Mouse (Mus musculus) right cerebral cortex, postnatal 14 days (tissue): ENCODE measurements around the gene Ubox5.
A peak's percentile ranks its signal among the peaks of the same experiment; 100 is the strongest.
"Not testable (repeated sequence)": the region's sequence is repeated elsewhere in the genome, so short reads cannot be mapped to it uniquely, and the experiment has no call there.

ENCODE experiments used
- DNase-seq: peaks from one replicate; pipeline ENCODE4 v3.0.0; 2022

Ubox5 gene

DNA sequence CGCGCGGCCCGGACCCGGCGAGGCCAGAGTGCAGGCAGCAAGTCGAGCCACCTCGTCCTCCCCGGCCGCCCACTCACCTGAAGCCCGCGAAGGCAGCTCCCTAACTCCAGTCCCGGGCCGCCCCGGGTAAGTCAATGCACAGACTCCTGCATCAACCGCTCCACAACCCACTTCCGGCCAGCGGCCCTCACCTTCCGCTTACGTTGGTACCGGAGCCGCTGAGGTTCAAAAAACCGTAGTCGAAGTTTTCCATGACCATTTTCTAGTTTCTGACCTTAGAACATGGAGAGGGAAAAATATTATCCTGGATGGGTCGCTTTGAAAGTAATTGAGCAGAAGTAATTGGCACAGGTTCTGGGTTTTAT is at the start of gene Ubox5, which contains the start of gene Fastkd5:
Gene Ubox5, minus strand, starts transcription at position 200 of the 365 bp plus-strand sequence.
Gene Fastkd5, minus strand, starts transcription at position 189 of the 365 bp plus-strand sequence.
- peak; percentile 93 for DNase-seq

GRCm38 (mm10) chr2:130679154-130679553 is 49.3 kb upstream of the Ubox5 start:
- DNase-seq: no peak

DNA sequence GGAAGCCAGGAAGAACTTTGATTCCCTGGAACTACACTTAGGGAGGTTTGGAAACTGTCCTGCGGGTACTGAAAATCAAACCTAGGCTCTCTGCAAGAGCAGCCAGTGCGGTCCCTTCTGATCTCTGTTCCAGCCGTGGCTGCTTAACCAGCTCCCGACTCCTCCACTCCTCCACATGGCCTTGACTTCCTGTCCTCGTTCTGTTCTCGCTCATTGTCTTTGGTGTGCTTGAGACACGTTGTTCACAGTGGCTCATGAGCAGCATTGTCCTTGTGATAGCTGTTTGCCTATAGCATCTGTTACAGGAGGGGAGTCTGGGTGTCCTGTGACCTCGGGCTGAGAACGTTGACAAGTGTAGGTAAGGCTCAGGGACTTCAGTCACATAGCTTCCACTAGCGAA is 47.4 kb upstream of the Ubox5 start:
- DNase-seq: no peak

GRCm38 (mm10) chr2:130667559-130667958 is 37.7 kb upstream of the Ubox5 start, which contains the start of gene Itpa:
Gene Itpa, plus strand, starts transcription at chr2:130667610.
- DNase-seq: peak; percentile 82

DNA sequence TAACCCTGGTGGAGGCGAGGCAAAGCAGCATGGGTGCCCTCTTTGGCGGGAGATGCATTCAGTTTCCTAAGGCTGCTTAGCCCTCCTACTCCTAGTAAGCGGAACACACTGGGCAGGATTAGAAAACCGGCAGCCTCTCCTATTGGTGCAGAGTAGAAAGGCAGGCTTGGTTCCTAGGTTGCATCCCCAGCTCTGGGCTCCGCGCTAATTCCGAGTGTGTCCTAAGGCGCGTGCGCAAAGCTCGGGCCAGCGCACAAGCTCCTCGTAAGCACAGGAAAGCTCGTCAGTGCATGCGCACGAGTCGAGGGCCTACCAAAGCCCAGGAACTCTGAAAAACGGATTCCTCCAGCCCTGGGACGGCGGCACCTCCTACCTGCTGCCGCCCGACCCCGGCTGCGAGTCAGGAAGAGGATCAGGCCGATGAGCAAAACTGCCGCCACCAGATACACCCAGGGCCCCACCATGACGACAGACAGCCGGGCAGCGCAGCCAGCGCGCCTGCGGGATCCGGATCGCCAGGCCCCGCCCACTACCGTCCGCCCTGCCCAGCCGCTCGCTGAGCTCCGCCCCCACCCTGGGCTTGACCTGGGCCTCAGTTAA is 34.4 kb upstream of the Ubox5 start, which contains the start of gene Ddrgk1:
Gene Ddrgk1, minus strand, starts transcription at position 558 of the 600 bp plus-strand sequence.
- DNase-seq: peak; percentile 89

DNA sequence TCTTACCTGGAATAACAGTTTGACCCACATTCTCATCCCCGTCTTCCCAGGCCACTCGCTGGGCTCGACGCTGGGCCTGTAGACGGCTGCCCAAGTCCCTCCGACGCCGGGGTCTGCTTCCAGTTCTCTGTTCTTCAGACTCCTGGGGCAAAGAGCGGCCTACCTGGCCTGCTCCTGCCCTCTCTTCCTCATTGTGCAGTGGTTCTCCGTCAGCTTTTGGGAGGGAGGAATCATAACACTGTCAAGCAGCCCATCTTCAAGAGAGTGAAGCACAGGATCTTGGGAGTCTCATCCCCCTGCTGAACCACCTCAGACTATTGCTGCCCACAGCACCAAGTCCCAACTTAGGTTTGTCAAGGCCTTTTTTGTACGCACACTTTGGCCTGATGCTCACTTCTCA is 33.5 kb upstream of the Ubox5 start:
- DNase-seq: no peak

DNA sequence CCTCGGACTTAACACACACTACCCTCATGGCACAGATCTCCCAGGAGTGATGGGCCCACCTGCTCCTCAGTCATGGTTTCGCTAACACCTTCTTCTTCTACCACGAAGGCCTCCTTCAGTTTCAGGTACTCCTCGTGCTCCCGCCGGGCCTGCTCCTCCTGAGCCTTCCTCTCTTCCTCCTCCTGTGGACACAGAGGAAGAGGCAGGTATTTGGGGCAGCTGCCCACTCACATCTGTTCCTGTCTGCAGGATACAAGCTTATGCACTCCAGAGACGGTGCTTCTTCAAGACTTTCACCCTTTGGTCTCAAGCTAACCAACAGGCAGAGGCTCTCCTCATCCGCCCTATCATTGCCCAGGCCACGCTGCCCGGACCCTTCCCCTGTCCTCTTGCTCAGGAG is 28.7 kb upstream of the Ubox5 start:
- no peak for DNase-seq

GRCm38 (mm10) chr2:130657541-130657940 is 27.7 kb upstream of the Ubox5 start:
- peak; percentile 58 for DNase-seq

DNA sequence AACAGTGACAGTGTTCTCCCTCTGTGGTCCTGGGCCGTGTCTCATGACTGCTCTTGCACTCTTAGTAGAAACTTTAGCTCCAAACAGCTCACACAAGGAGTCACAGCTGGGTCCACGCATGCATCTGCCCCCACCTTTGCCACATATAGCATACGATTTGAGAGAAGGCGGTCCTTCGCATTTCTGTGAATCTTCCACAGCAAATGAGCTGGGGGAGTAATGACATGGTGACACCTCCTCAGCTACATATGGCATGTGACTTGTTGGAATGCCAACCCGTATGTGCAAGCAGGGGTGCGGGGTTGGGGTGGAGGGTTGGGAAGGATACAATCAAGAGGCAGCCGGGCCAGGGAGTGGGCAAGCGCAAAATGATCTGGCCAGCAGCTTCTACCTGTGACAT is 26.7 kb upstream of the Ubox5 start:
- DNase-seq: no peak

- no peak for DNase-seq
These were observed 26.0 kb upstream of the Ubox5 start for GRCm38 (mm10) chr2:130655660-130656339.

DNA sequence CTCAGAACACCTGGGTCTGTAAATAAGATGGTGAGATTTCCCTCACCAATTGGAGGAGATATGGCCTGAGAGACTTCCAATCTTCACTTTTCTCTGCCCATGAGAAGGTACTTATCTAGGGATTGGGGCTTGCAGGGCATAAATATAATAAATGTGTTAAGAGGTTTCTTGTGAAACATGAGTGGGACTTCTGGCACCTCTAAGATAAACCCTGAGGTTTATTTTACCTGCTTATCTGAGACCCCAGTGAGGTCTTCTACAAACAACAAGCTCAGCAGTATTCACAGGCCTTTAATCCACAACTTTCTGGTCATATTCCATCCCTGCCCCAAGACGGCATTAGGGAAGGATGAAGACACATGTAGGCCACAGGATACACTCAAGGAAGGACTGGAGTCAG is 23.9 kb upstream of the Ubox5 start:
- DNase-seq: no peak

GRCm38 (mm10) chr2:130653303-130653702 is 23.5 kb upstream of the Ubox5 start:
- no peak for DNase-seq

GRCm38 (mm10) chr2:130649028-130649427 is 19.2 kb upstream of the Ubox5 start:
- DNase-seq: not testable (repeated sequence)

- DNase-seq: no peak
These were observed 15.4 kb upstream of the Ubox5 start for GRCm38 (mm10) chr2:130645198-130645597.

DNA sequence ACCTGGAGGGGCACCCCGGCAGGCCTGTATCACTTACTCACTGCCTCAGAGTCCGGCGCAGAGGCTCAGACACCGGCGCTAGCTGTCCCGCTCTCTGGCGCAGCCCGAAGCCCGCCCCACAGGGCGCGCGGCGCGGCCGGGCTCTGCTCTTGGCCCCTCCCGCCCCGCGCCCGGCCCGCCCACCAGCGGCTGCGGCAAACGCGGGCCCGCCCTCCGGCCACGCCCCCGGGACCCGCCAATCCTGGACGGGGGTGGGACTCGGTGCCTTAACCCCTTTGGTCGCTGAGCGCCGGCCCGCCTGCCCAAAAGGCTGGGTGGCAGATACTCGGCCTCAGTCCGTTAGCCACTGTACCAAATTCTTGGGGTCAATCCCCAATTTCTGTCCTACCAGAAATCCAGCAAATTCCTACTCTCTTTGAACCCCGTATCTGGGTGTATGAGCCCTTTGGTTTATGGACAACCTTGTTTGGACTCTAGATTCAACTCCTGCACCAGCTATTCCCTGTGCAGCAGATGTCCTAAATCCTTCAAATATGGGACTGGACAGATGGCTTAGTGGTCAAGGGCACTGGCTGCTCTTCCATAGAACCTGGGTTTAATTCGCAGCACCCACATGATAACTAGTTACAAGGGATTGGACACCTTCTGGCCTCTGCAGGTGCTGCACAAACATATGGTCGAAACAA is 13.0 kb upstream of the Ubox5 start, which contains the start of gene Lzts3:
Gene Lzts3, minus strand, starts transcription at position 120 of the 686 bp plus-strand sequence.
- peak; percentile 92 for DNase-seq

DNA sequence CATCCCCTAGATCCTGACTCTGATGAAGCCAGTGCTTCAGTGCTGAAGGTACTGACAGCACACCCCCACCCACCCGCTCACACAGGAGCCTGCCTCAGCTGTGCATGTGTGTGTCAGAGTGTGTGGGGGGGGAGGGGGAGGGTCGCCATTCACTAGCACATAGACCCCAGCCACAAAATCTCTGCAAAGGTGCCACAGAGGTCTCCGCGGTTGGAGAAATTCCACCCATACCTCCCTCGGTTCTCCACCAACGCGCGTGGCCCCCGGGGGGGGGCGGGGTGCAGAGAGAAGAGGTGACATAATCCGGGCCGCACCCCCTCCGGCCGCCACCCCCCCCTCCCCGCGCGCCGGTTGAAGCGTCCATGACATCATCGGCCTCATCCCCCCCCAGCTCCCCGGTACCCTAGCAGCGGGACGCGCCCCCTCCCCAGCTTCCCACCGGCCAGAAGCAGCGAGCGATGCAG is 12.4 kb upstream of the Ubox5 start:
- DNase-seq: no peak

DNA sequence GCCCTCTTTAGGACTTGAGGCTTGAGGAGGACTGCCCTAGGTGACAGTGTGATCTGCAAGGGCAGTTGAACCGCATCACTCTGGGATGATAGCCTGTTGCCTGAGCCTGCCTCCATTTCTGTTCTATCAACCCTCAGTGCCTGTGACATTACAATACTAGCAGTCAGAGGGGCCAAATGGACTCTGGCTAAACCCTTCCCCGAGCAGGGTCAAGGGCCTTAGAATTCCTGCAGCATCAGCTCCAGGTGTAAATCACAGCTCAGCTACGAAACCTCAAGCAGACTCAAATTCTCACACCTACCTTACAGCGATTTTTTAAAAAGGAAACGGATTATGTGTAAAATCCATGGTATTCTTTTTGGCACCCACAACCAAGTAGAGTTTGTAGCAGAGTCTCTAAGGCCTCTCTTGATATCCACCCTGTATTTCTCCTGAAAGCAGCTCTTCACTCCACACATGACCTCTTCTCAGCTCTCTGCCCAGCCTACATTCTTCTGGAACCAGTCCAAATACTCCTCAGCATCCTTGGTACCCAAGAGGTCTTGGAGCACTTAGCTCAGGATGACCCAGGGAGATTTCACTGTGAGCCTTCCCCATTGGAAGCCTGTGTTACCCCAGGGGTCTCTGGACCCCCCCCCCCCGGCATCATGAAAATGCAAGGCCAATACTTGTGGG is 11.7 kb upstream of the Ubox5 start:
- no peak for DNase-seq

DNA sequence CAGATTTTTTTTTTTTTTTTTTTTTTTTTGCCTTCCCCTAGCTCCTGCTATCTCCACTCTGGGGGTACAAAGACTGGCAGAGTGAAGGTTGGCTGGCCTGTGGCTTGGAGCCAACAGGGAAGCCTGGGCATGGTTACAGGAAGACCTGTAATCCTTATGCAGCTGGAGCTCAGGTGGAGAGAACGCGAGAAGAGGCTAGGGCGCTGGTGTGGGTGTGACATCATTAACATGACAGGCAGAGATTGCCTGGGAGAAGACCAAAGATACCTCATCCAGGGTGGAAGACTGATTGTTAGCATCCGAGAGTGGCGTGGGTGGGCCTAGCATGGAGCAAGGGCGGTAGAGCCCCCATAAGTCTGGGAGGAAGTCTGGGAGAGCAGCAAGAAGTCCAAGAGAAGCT is 9.4 kb upstream of the Ubox5 start:
- DNase-seq: no peak

DNA sequence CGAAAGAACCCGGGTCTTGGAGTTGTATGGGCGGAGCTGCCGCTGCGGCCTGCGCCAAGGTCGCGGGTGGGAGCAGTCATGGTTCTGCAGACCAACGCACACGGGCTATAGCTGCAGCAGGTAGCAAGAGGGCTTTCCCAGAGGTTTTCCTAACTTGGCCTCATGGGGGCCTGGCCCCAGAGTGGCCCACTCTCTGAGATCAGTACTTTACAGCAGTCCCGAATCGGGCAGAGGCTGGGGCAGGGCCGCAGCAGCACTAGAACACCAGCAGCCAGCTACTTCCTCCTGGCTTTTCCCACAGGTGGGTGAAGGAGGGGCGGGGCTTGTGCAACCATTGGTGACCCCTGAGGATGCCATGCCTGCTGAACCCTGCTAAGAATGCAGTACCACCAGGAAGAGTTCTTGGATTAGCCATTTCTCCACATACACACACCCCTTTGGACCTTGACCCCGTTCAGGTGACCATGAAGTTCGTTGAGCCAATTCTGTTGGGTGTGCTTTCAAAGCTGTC is 8.3 kb upstream of the Ubox5 start:
- DNase-seq: no peak

DNA sequence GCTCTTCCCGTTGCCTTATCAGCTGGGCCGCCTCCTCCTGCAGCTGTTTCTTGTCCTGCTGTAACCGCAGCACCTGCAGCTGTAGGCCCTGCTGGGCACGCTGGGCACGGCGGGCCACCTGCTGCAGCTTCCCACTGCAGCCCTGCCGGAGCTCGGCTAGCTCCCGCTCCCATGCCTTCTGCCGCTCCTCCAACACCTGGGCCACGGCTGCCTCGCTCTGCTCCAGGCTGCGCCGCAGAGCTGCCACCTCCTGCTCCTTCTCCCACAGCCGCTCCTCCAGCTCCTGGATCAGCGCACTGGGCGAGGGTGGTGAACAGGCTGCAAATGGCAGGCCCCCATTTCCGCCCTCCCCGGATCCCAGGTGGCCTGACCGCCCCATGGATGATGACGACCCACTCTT is 6.0 kb upstream of the Ubox5 start:
- DNase-seq: peak; percentile 17

DNA sequence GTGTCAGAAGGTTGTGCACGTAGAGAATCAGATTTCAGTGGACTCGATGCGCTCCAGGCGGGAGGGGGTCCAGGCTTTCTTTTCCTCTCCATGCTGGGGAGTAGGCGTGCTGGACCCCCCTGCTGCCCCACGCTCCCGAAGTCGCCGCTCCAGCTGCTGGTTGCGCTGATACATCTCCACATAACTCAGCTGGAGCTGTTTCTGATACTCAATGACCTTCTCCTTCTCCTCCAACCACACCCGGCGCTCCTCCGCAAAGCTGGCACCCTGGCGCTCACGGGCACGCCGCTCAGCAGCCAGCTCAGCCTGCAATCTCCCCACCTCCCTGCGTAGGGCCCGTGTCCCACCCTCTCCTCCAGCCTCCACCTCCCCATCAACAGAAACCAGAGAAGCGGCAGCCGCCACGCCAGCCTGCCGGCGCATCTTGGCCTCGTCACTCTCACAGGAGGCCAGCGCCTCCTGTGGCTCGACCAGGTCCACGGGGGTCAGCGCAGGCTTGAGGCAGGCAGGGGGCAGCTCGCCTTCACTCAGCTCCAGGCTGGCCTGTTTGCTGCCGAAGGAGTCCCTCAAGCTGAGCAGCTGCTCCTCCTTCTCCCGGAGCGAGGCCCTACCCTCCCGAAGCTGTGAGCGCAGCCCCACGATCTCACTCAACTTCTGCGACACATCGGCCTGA is 5.0 kb upstream of the Ubox5 start:
- peak; percentile 31 for DNase-seq

DNA sequence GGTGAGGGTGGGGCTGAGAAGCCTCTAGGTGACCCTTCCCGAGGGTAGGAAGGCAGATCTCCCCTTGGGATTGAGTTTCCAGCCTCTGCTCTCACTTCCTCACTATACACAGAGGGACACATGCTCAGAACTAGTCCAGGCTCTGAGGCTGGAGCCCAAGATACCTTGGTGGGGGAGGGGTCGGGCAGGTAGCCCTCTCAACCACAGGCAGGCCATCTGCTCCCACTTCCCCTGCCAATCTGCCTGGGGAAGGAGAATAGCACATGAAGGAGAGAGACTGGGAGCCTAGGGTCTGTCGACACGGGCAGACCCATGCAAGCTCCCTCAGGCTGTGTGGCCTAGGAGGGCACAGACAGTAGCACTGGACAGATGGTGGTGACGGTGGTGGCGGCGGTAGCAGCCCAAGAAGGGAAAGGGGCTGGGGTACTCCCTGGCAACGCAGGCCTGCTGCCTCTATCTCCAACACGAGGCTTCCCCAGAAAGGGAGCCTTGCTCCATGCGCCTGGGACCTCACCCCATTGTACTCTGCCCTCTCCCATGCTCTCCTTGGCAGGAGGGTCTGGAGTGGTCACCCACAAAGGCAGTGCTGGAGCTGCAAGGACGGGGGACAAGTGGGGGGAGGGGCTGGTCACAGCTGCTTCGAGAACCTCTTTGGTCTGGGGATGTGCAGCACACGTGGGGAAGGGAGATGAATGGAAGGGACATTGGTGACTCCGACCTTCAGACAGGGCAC is 4.3 kb upstream of the Ubox5 start:
- no peak for DNase-seq
